Mouse (Mus musculus) liver, embryonic 13.5 days (tissue): ENCODE results near the gene Ikbip. TPM values are rescaled to one million over a fixed set of nuclear protein-coding genes. Genes with fewer than 3 reads are reported as not detected.

Experiments used
- ATAC-seq: fragments of 200-750 bp; cut with Nextera tagmentation; 2 replicates; pipeline ENCODE4 v1.8.0; 2017; ENCODE audit warnings: low read depth, mild to moderate bottlenecking, moderate number of reproducible peaks, moderate library complexity
- DNase-seq: peaks from one replicate; pipeline ENCODE4 v3.0.0; 2022
- H3K27ac ChIP-seq: fragments of 300-500 bp; sonication (generic); 2 replicates; pipeline ENCODE4 v1.5.1; 2015; ENCODE audit warnings: moderate library complexity, mild to moderate bottlenecking, inconsistent platforms
- H3K27me3 ChIP-seq: fragments of 300-500 bp; sonication (generic); 2 replicates; pipeline ENCODE4 v1.6.1; 2015; ENCODE audit warnings: mild to moderate bottlenecking, inconsistent platforms
- H3K36me3 ChIP-seq: fragments of 300-500 bp; sonication (generic); 2 replicates; pipeline ENCODE4 v1.6.1; 2015; ENCODE audit warnings: mild to moderate bottlenecking, inconsistent platforms
- H3K4me1 ChIP-seq: fragments of 300-500 bp; sonication (generic); replicated peaks from 2 replicates; pipeline ENCODE4 v1.6.1; 2015; ENCODE audit warnings: inconsistent platforms
- H3K4me2 ChIP-seq: fragments of 300-500 bp; sonication (generic); 2 replicates; pipeline ENCODE4 v1.6.1; 2015; ENCODE audit warnings: inconsistent platforms, mild to moderate bottlenecking, moderate library complexity
- H3K4me3 ChIP-seq: fragments of 300-500 bp; sonication (generic); replicated peaks from 2 replicates; pipeline ENCODE4 v1.5.1; 2015; ENCODE audit warnings: mild to moderate bottlenecking, inconsistent platforms
- H3K9ac ChIP-seq: fragments of 300-500 bp; sonication (generic); 2 replicates; pipeline ENCODE4 v1.6.1; 2015; ENCODE audit warnings: mild to moderate bottlenecking, inconsistent platforms
- H3K9me3 ChIP-seq: fragments of 300-500 bp; sonication (generic); replicated peaks from 2 replicates; pipeline ENCODE4 v1.6.1; 2016; ENCODE audit warnings: inconsistent platforms
- WGBS: fragments of 180-500 bp; shearing (Covaris S2); methylation state at CpG from one replicate; pipeline ENCODE4 v1.1.7; 2015; ENCODE audit not compliant: insufficient replicate concordance; 5-methylcytosine and 5-hydroxymethylcytosine counted together
- polyA plus RNA-seq: library from polyadenylated mRNA; unstranded; fragments of >200 nt; fragmentation: Nextera tagmentation; extraction: Ambion mirVana; gene quantifications from 2 replicates; pipeline ENCODE4 v1.2.1, GENCODE M21; 2015

Gene Ikbip
- polyA plus RNA-seq, 1 experiment from 2014 or later: 10.0 TPM

DNA sequence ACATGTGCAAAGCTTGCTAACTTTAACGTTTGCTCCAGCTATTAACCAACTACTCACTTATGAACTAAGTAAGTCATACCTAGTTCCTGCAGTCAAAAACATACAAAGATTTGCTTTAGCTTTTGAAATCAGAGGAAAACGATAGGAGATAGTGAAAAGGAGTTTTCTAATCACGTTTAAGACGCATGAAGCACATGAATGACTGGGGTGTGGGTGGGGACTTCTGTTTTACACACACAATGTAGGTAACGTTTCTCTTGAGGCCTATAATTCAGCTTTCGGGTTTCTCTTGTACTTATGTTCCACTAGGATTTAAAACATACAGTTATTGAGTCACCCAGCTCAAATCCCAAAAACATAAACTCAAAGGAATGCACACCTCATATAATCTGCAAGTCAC is 39.9 kb downstream of the Ikbip start:
- peak overlapping the region; percentile 89 for H3K4me3 ChIP-seq
- H3K9ac ChIP-seq: peak overlapping the region; percentile 98
- H3K36me3 ChIP-seq: peaks cover 42% of the 10 kb centered on the region
- H3K9me3 ChIP-seq: no peaks in the 10 kb centered on the region
- 10% methylated on average over 6 of the region's 6 CpGs for WGBS
- DNase-seq: no peak
- H3K27ac ChIP-seq: peak overlapping the region; percentile 92
- peaks cover 38% of the 10 kb centered on the region for H3K4me1 ChIP-seq
- no peaks in the 10 kb centered on the region for H3K27me3 ChIP-seq
- no peak for ATAC-seq
- H3K4me2 ChIP-seq: peak overlapping the region; percentile 81

DNA sequence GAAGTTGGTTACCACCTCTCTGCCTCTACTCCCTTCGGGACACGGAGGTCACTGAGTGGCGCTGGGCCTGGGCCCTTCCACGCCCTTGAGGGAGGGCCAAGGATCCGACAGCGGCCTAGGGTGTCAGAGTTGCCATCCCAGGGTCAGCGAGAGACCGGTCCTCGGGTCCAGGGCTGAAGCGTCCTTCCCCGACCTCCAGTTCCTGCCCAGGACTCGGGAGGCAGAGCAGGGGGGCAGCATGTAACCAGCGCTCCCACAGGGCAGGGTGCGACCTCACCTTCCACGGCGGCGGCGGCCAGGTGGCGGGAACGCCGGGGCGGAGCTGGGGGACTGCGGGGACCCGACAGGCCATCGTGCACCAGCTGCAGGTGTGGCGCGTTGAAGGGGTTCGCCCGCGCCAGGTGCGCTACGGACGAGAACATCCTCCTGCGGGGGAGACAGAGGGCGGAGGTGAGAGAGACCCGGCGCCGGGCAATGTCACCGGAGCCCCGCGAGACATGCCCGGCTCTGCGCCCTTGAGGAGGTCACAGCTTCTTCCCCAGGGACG is 40.6 kb downstream of the Ikbip start:
- under 1% methylated on average over 44 of the region's 44 CpGs for WGBS
- ATAC-seq (peak; percentile 63), DNase-seq (peak; percentile 59)
- no peaks in the 10 kb centered on the region for H3K27me3 ChIP-seq
- no peaks in the 10 kb centered on the region for H3K9me3 ChIP-seq
- peak overlapping the region; percentile 89 for H3K4me3 ChIP-seq
- peak overlapping the region; percentile 81 for H3K4me2 ChIP-seq
- peak overlapping the region; percentile 98 for H3K9ac ChIP-seq
- peak overlapping the region; percentile 92 for H3K27ac ChIP-seq
- peaks cover 38% of the 10 kb centered on the region for H3K4me1 ChIP-seq
- peaks cover 35% of the 10 kb centered on the region for H3K36me3 ChIP-seq

DNA sequence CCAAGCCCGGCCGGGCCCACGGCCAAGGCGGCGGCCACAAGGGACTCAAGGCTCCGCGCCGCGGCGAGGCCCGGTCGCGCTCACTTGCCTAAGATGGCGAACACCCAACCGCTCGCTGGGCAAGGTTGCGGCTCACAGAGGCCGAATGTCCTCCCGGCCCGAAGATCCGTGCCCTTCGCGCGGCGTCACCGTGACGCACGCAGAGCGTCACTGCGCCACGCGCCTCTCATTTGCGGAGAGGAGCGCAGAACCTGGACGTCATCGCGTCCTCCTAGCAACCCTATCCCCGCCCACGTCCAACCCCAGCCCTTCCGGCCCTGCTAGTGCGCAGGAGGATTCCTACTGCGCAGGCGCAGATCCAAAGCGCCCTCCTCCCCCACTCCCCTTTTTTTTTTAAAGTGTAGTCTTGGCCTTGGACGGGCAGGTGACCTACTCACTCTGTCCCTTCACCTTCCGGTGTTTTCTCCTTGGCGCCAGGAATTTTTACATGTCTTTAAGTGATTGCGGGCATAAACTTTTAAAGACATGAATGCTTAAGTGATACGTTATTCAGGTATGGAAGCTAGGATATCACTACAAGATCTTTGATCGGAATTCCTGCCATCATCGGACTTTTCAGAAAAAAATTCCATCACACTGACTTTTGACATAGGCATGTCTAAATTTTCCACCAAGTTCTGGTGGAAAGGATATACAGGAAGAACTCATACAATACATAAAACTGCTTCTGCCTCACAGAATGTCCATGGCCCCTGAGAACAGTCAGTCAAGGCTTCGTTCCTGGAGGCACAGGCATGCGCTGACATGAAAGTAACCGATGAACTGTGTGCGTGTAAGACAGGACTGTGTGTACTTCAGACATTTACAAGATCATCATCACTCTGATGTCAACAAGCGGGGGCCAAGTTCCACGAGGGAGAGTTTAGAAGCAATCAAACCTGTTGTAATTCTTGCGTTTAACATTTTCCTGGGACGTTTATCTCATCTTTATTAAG is 41.4 kb downstream of the Ikbip start, which contains the start of gene Slc25a3:
Gene Slc25a3, minus strand, starts transcription at position 232 of the 995 bp plus-strand sequence.
- ATAC-seq: peak; percentile 96
- H3K9me3 ChIP-seq: no peaks in the 10 kb centered on the region
- WGBS: 9% methylated on average over 59 of the region's 59 CpGs

DNA sequence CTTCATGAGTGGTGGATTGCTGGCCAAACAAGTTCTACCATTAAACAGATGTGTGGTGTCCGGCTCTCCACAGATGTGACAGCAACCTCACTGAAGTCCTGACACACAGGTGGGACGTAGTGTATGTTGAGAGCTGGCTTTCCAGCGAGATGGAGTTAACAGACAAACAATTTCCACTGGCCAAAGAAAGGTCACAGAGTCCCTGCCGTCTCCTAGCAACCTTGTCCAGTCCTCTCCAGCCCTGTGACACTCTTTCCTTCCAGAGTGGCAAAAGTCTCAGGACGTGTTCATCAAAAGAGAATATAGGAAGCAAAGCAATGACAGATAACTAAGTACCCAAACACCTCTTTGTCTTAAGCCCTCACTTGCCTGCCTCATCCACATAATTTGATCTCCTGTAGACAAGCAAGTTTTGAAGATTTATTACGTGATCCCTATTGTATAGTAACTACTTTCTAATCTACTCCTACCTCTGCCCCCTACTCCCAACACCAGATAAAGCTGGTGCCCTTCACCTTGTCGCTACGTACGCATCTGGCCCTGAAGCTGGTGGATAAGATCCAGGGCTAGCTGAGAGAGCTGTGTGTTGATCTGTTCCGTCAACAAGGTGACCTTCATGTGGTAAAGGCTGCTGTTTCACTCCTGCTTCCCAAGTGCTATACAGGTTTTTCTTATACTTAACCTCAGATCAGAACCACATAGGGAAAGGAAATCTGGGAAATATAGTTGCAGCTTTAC is 44.0 kb downstream of the Ikbip start:
- Histone ChIP-seq H3K4me2 (no peak overlapping the region), H3K27me3 (no peaks in the 10 kb centered on the region), H3K4me3 (no peak overlapping the region), H3K36me3 (peaks cover 4% of the 10 kb centered on the region), H3K9me3 (no peaks in the 10 kb centered on the region), H3K27ac (no peak overlapping the region), H3K9ac (peak overlapping the region; percentile 10; the same call in 1 of the 2 replicates), H3K4me1 (peaks cover 29% of the 10 kb centered on the region)
- ATAC-seq (no peak), DNase-seq (no peak)
- 50% methylated on average over 10 of the region's 10 CpGs for WGBS

More for the DNA sequence above, 41.4 kb downstream of the Ikbip start, which contains the start of gene Slc25a3:
- H3K9ac ChIP-seq: peak within 1 kb of the TSS; percentile 98
- peak; percentile 97 for DNase-seq
- no peaks in the 10 kb centered on the region for H3K27me3 ChIP-seq
- H3K27ac ChIP-seq: peak within 1 kb of the TSS; percentile 92
- H3K4me3 ChIP-seq: peak within 1 kb of the TSS; percentile 89
- peaks cover 28% of the 10 kb centered on the region for H3K36me3 ChIP-seq
- H3K4me1 ChIP-seq: peaks cover 38% of the 10 kb centered on the region
- H3K4me2 ChIP-seq: peak within 1 kb of the TSS; percentile 81

DNA sequence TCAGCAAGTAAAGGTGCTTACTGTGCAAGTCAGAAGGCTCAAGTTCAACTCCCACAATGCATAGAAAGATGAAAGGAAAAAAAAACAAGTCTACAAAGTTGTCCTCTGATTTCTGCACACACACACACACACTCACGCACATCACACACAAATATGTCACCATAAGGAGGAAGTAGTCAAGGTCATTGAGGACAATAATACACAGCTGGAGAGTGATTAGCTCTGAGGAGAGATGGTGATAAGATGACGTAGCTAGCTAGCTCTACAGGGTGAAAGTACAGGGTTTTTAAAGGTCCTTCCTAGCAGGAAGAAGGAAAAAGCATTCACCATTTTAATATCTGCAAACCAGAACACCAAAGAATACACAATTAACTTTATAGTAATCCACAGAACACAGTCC is 44.7 kb downstream of the Ikbip start:
- ATAC-seq (no peak), DNase-seq (no peak)
- no peak overlapping the region for H3K4me3 ChIP-seq
- H3K9ac ChIP-seq: no peak overlapping the region; the same call in 1 of the 2 replicates
- peaks cover 23% of the 10 kb centered on the region for H3K4me1 ChIP-seq
- H3K36me3 ChIP-seq: no peaks in the 10 kb centered on the region
- no peaks in the 10 kb centered on the region for H3K9me3 ChIP-seq
- 49% methylated on average over 2 of the region's 2 CpGs for WGBS
- no peaks in the 10 kb centered on the region for H3K27me3 ChIP-seq
- no peak overlapping the region for H3K27ac ChIP-seq
- H3K4me2 ChIP-seq: no peak overlapping the region

DNA sequence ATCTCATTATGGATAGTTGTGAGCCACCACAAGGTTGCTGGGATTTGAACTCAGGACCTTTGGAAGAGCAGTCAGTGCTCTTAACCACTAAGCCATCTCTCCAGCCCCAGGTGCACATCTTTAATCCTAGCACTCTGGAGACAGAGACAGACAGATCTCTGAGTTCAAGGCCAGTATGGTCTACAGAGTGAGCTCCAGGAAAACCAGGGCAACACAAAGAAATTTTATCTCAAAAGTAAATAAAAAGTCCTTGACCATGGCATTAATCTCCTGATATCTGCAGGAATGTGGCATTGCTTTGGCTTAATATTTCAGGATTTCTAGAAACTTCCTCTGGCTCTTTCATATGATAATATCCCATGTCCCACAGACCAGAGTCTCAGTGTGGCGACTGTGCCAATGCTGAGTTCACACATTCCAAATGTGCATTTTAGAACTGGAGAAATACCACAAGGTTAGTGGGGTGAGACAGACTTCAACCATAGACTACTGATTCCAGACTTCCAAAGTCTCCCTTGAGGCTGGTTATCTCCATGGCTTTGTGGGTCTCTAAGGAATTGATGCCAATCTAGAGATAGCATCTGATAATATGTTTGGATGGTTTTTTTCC is 45.9 kb downstream of the Ikbip start:
- DNase-seq (no peak), ATAC-seq (no peak)
- Histone ChIP-seq H3K9ac (no peak overlapping the region), H3K9me3 (no peaks in the 10 kb centered on the region), H3K36me3 (no peaks in the 10 kb centered on the region), H3K27ac (no peak overlapping the region), H3K4me2 (no peak overlapping the region), H3K4me3 (no peak overlapping the region), H3K4me1 (peaks cover 17% of the 10 kb centered on the region), H3K27me3 (no peaks in the 10 kb centered on the region)
- 69% methylated on average over 1 of the region's 1 CpGs for WGBS

DNA sequence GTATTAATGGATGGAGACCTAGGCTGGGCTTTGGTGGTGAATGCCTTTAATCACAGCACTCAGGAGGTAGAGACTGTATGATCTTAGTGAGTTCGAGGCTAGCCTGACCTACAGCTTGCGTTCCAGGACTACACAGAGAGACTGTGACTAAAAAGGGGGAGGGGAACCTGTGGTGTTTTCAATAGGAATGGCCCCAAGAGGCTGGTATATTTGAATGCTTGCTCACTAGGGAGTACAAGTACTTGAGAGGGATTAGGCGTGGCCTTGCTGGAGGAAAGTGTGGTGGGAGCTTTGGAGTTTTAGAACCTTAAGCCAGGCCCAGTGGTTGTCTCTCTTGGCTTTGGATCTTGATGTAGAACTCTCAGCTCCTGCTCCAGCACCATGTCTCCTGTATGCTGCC is 48.1 kb downstream of the Ikbip start:
- Histone ChIP-seq H3K36me3 (no peaks in the 10 kb centered on the region), H3K4me3 (no peak overlapping the region), H3K27me3 (no peaks in the 10 kb centered on the region), H3K9me3 (no peaks in the 10 kb centered on the region), H3K4me2 (no peak overlapping the region), H3K4me1 (peaks cover 11% of the 10 kb centered on the region; the same call in 1 of the 2 replicates), H3K27ac (no peak overlapping the region), H3K9ac (no peak overlapping the region)
- 62% methylated on average over 3 of the region's 3 CpGs for WGBS
- ATAC-seq (no peak), DNase-seq (no peak)

DNA sequence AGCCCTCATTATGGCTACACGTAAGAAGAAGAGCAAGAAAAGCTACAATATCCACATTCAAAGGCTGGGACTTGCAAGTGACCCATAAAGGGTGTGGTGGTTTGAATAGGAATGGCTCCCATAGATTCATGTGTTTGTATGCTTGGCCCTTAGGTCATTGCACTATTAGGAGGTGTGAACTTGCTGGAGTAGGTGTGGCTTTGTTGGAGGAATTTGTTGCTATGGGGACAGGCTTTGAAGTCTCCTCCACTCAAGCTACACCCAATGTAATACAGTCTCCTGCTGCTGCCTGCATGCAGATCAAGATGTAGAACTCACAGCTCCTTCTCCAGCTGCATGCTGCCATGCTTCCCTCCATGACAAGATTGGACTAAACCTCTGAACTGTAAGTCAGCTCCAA is 48.8 kb downstream of the Ikbip start:
- H3K4me1 ChIP-seq: peaks cover 10% of the 10 kb centered on the region; the same call in 1 of the 2 replicates
- no peak overlapping the region for H3K4me3 ChIP-seq
- no peaks in the 10 kb centered on the region for H3K9me3 ChIP-seq
- H3K4me2 ChIP-seq: no peak overlapping the region
- no peak overlapping the region for H3K27ac ChIP-seq
- H3K9ac ChIP-seq: no peak overlapping the region
- DNase-seq (no peak), ATAC-seq (no peak)
- 73% methylated on average over 1 of the region's 1 CpGs for WGBS
- H3K36me3 ChIP-seq: no peaks in the 10 kb centered on the region
- H3K27me3 ChIP-seq: no peaks in the 10 kb centered on the region

DNA sequence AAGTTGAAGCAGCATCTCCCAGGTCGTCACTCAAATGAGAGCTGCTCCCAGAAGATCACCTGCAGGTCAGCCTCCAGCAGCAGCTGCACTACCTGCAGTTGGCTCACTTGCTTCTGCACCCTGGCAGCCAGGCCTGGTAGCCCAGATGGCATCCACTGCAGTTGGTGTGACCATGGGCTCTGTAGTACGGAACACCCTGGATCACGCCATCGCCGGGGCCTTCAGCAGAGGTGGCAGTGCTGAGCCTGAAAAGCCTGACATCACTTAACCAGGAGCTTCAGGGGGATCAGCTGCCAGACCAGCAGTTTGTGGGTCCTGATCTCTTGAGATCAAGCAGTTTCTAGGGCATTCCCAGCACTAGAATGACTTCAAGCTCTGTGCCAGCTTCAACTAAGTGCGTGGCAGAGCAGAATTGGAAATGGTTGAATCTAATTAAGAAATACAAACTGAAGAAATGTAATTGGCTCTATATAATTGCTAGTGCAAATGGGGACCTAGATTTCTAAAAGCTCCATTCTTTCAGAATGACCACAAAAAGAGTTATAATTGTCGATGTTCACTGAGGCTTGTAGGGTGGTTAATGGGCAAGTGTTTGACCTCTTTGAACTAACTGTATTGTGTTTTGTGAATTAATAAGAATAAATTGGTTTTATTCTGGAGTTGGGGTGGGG is 52.7 kb downstream of the Ikbip start:
- H3K36me3 ChIP-seq: no peaks in the 10 kb centered on the region
- no peak overlapping the region for H3K27ac ChIP-seq
- H3K9me3 ChIP-seq: no peaks in the 10 kb centered on the region
- DNase-seq: no peak
- H3K4me2 ChIP-seq: no peak overlapping the region
- H3K4me1 ChIP-seq: peaks cover 16% of the 10 kb centered on the region
- WGBS: 77% methylated on average over 7 of the region's 7 CpGs
- no peak overlapping the region for H3K4me3 ChIP-seq
- H3K9ac ChIP-seq: no peak overlapping the region
- H3K27me3 ChIP-seq: no peaks in the 10 kb centered on the region
- no peak for ATAC-seq

DNA sequence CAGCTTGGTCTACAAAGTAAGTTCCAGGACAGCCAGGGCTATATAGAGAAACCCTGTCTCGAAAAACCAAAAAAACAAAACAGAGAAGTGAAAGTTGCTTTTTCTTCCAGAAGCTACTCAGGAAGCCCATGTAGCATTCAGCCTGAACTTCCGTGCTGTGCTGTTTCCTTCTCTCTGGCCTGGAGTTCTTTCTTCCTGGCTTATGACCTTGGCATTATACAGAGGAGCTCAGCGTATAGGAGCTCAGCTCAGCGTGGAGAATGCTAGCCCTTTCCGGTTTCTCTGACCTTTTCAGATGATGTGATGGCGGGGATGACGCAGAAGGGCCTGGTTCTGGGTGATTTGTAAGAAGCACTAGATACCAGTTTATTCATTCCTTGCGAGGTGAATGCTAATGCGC is 54.7 kb downstream of the Ikbip start:
- H3K4me1 ChIP-seq: peaks cover 16% of the 10 kb centered on the region
- no peak overlapping the region for H3K4me3 ChIP-seq
- H3K9ac ChIP-seq: no peak overlapping the region
- no peak overlapping the region for H3K27ac ChIP-seq
- H3K9me3 ChIP-seq: no peaks in the 10 kb centered on the region
- WGBS: 69% methylated on average over 9 of the region's 9 CpGs
- H3K27me3 ChIP-seq: no peaks in the 10 kb centered on the region
- no peak overlapping the region for H3K4me2 ChIP-seq
- no peaks in the 10 kb centered on the region for H3K36me3 ChIP-seq
- DNase-seq (no peak), ATAC-seq (no peak)
